Mouse (Mus musculus) testis, adult 2 months (tissue): Measurements from ENCODE around the gene Cacna1c. TPM values are rescaled to one million over a fixed set of nuclear protein-coding genes. Genes with fewer than 3 reads are reported as not detected.
A peak's percentile ranks its signal among the peaks of the same experiment; 100 is the strongest.
"Not testable (repeated sequence)": the region's sequence is repeated elsewhere in the genome, so short reads cannot be mapped to it uniquely, and the experiment has no call there.

Experiments used
- H3K27ac ChIP-seq: fragments of 200-500 bp; 2 replicates; pipeline ENCODE4 v1.5.1; 2012; ENCODE audit warnings: low read depth, low read length; ENCODE audit not compliant: control insufficient read depth, insufficient read depth
- H3K27me3 ChIP-seq: fragments of 200-500 bp; 2 replicates; pipeline ENCODE4 v1.6.1; 2012; ENCODE audit warnings: mild to moderate bottlenecking, low read length, moderate library complexity; ENCODE audit not compliant: control insufficient read depth, insufficient read depth
- H3K36me3 ChIP-seq: fragments of 200-500 bp; 2 replicates; pipeline ENCODE4 v1.6.1; 2012; ENCODE audit warnings: mild to moderate bottlenecking, low read length; ENCODE audit not compliant: control insufficient read depth, insufficient read depth
- H3K4me1 ChIP-seq: fragments of 200-500 bp; 2 replicates; pipeline ENCODE4 v1.6.1; 2012; ENCODE audit warnings: low read length; ENCODE audit not compliant: control insufficient read depth, insufficient read depth
- H3K4me3 ChIP-seq: fragments of 200-500 bp; 2 replicates; pipeline ENCODE4 v1.5.1; 2012; ENCODE audit warnings: low read depth, mild to moderate bottlenecking, low read length, moderate library complexity, mixed read lengths; ENCODE audit not compliant: control insufficient read depth
- CTCF ChIP-seq: fragments of 200-500 bp; IDR thresholded peaks from 2 replicates; pipeline ENCODE4 v1.5.1; 2012; ENCODE audit warnings: low read depth, mild to moderate bottlenecking, inconsistent platforms, low read length, moderate library complexity; ENCODE audit not compliant: control insufficient read depth, insufficient read depth, insufficient replicate concordance
- POLR2A ChIP-seq: fragments of 200-500 bp; IDR thresholded peaks from 2 replicates; pipeline ENCODE4 v1.6.1; 2012; ENCODE audit warnings: low read depth, mild to moderate bottlenecking, inconsistent platforms, low read length, moderate library complexity; ENCODE audit not compliant: control insufficient read depth
- polyA plus RNA-seq: library from polyadenylated mRNA; depleted of rRNA; stranded (reverse); fragments of >200 nt; gene quantifications from 2 replicates; pipeline ENCODE4 v1.2.3, GENCODE M21; 2012

Cacna1c gene
- polyA plus RNA-seq, 1 experiment = 1.8 TPM

DNA sequence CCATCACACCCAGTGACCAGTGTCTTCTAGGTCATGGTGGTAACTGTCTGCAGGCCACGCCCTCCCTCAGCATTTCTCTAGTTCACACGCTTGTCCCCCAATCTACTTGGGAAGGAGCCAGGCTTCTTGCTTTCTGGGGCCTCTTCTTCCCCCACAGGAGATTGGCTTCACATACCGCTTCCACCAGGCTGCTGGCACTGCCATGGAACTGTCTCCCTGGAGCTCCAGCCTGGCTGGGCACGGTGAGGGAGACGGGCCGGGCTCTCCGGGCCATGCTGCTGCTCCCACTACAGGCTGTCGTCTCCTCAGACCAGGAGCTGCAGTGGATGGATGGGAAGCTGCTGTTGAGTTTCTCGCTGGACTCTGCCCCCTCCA lies 600.5 kb downstream of the Cacna1c start:
- Histone ChIP-seq H3K27me3 (no peaks in the 10 kb centered on the region), H3K4me3 (no peak overlapping the region), H3K27ac (no peak overlapping the region), H3K36me3 (no peaks in the 10 kb centered on the region), H3K4me1 (peaks cover 14% of the 10 kb centered on the region)
- no peak for TF ChIP-seq CTCF
- TF ChIP-seq POLR2A = no peak

DNA sequence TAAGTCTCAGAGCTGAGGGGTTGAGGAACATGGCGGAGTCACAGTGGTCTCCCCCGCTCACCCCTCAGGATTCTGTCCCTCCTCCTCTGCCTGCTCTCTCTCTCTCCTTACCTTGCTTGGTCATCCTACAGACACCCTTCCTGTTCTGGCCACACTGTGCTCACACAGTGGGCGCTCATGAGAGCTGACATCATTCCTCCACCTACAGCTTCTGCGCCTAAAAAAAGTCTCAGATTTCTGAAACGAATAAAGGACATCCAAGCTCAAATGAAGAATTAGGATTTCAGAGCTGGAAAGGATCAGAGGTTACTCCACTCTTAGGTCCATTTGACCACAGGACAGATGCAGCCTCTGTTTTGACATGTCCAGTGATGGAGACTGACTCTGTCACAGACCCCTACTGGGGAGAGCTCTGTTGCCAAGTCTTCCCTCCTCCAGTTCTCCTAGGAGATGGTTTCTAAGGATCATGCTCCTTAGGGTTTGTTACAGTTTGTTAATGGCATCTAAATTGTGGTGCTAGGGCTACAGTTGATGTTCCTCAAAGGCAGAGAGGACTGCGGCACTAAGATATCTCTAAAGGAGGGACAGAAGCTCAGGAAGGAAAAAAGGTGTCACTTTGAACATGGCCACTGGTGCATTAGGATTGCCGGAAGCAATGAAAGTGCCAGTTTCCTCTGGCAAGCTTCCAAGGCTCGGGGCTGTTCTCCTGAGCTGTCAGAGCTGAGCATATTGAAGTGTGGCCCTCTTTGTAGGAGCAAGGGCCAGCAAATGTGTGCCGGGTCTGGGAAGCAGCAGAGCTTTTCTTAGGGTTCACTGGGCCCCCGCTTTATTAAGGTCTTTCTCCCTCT lies 601.2 kb downstream of the Cacna1c start:
- no peaks in the 10 kb centered on the region for H3K27me3 ChIP-seq
- H3K4me3 ChIP-seq = no peak overlapping the region
- peaks cover 14% of the 10 kb centered on the region for H3K4me1 ChIP-seq
- TF ChIP-seq CTCF = no peak
- TF ChIP-seq POLR2A = no peak
- H3K36me3 ChIP-seq = no peaks in the 10 kb centered on the region
- H3K27ac ChIP-seq = no peak overlapping the region

- peaks cover 14% of the 10 kb centered on the region for H3K4me1 ChIP-seq
- H3K27me3 ChIP-seq = no peaks in the 10 kb centered on the region
- peak overlapping the region; percentile 80 for H3K4me3 ChIP-seq
- H3K27ac ChIP-seq = no peak overlapping the region
- TF ChIP-seq CTCF (no peak), POLR2A (no peak)
- H3K36me3 ChIP-seq = no peaks in the 10 kb centered on the region
Measured at GRCm38 (mm10) chr6:118594070-118594469, 602.1 kb downstream of the Cacna1c start.

DNA sequence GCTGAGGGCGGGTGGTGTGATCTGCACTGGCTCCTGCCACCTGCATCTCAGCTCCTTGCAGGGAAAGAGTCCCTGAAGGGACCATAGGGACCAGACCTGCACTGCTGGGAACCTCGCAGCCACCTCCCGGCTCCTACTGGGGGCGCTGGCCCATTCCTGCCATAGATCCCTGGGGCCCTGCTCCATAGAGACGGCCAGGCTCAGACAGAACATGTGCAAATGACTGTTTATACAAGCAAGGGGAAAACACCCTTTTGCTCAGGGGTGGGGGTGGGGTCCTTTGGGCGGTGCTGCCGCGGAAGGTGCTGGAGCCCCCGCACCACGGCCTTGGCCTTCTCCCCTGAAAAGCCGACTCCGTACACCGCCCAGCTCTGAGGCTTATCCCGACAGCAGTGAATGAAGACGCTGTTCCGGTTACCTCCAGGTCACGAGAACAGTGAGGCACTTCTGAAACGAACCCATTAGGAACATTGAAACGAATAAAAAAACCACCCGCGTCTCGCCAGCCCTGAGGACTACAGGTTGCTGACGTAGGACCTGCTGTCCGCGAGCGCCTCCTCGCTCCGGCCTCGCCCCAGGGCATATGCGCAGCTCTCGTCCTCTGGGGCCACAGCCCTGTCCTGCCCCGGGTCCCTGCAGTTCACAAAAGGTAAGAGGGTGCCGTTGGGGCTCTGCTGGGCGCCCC lies 602.7 kb downstream of the Cacna1c start:
- Histone ChIP-seq H3K4me3 (peak overlapping the region; percentile 80), H3K27ac (no peak overlapping the region), H3K27me3 (no peaks in the 10 kb centered on the region), H3K36me3 (no peaks in the 10 kb centered on the region), H3K4me1 (peaks cover 14% of the 10 kb centered on the region)
- TF ChIP-seq POLR2A (no peak; the same call in 1 of the 2 replicates), CTCF (no peak)

GRCm38 (mm10) chr6:118592662-118593376 lies 603.4 kb downstream of the Cacna1c start:
- Histone ChIP-seq H3K36me3 (no peaks in the 10 kb centered on the region), H3K27ac (no peak overlapping the region), H3K4me1 (peaks cover 14% of the 10 kb centered on the region), H3K27me3 (no peaks in the 10 kb centered on the region), H3K4me3 (peak overlapping the region; percentile 80)
- TF ChIP-seq CTCF (no peak), POLR2A (no peak)

DNA sequence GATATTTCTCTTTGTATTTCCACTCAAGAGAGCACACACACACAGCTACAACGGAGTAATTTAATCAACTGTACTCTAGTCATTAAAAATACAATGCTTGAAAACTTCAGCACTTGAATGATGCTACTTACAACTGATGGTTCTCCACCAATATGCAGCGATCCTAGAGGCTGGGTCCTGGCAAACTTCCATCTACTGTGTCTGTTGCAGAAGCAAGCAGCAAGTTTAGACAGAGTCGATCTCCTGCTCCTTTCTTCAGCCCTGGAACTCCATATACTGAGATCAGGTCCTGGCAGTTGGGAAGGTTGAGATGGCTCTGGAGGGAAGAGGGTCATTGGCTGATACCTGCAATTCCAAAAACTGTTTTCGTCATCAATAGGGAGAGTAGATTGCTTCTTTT lies 617.5 kb downstream of the Cacna1c start:
- H3K27me3 ChIP-seq, H3K36me3 ChIP-seq, H3K4me1 ChIP-seq, H3K4me3 ChIP-seq, H3K27ac ChIP-seq: not testable (repeated sequence)

DNA sequence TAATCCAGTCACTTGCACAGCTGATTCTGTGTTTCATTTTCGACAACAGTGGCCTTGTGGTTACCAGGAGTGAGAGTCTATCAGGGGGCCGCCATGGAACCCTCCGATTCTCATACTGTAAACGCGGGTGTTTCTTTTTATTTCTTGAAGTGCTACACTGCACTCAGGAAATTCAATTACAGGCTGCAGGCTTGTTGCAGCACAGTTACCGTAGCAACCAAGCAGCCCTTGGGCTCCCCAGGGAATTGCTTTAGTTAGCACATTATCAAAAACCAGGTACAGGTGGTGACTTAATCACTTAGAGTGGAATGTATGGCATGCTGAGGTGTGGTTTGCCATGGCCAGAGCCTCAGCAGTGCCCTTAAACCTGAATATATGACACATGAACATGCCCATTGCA lies 621.9 kb downstream of the Cacna1c start:
- Histone ChIP-seq H3K27ac (no peak overlapping the region), H3K4me1 (no peaks in the 10 kb centered on the region), H3K27me3 (no peaks in the 10 kb centered on the region), H3K36me3 (no peaks in the 10 kb centered on the region), H3K4me3 (no peak overlapping the region)
- TF ChIP-seq CTCF = no peak
- no peak for TF ChIP-seq POLR2A
